Mouse (Mus musculus) right cerebral cortex, adult 18-20 months (tissue): ENCODE measurements at regions not wholly inside any gene's neighbourhood (a gene's known extent, or its start where the extent isn't known, plus 50 kb on each side); places are given as distances from the start of the nearest gene placed in this dataset.

Experiments
- DNase-seq: peaks from one replicate; pipeline ENCODE4 v3.0.0; 2022; ENCODE audit warnings: mixed read lengths

GRCm38 (mm10) chr8:17594607-17595006 is 1383.4 kb downstream of the Defb40 start:
- DNase-seq: no peak

- DNase-seq: no peak
Observed at GRCm38 (mm10) chr8:17590135-17590534, 1387.9 kb downstream of the Defb40 start.

GRCm38 (mm10) chr8:17588189-17588588 is 1389.9 kb downstream of the Defb40 start:
- DNase-seq: no peak

- no peak for DNase-seq
Observed at GRCm38 (mm10) chr8:17587261-17587861, 1390.7 kb downstream of the Defb40 start.
